Mouse (Mus musculus): ENCODE results near the gene Spcs3.
"Not testable (repeated sequence)": the region's sequence is repeated elsewhere in the genome, so short reads cannot be mapped to it uniquely, and the experiment has no call there.

Spcs3 gene

GRCm38 (mm10) chr8:54529382-54530296 is at the start of gene Spcs3, which contains the start of gene Asb5:
Spcs3 (minus strand) TSS chr8:54529998.
Asb5 (plus strand) TSS chr8:54529580.
- peak; percentile 83 for DNase-seq (ENCODE audit: low read depth)

- DNase-seq (ENCODE audit: low read depth) = no peak
These were observed 41.1 kb upstream of the Spcs3 start for GRCm38 (mm10) chr8:54570618-54571609.

GRCm38 (mm10) chr8:54567168-54567567 is 37.4 kb upstream of the Spcs3 start:
- no peak for DNase-seq (ENCODE audit: low read depth)

- DNase-seq (ENCODE audit: low read depth) = no peak
These were observed 35.9 kb upstream of the Spcs3 start for GRCm38 (mm10) chr8:54565603-54566260.

GRCm38 (mm10) chr8:54565181-54565580 is 35.4 kb upstream of the Spcs3 start:
- no peak for DNase-seq (ENCODE audit: low read depth)

- no peak for DNase-seq (ENCODE audit: low read depth)
These were observed 32.3 kb upstream of the Spcs3 start for GRCm38 (mm10) chr8:54562137-54562536.

GRCm38 (mm10) chr8:54554921-54555320 is 25.1 kb upstream of the Spcs3 start:
- DNase-seq (ENCODE audit: low read depth) = no peak

- no peak for DNase-seq (ENCODE audit: low read depth)
These were observed 20.3 kb upstream of the Spcs3 start for GRCm38 (mm10) chr8:54550026-54550574.

- DNase-seq (ENCODE audit: low read depth) = peak; percentile 56
These were observed 18.6 kb upstream of the Spcs3 start for GRCm38 (mm10) chr8:54548383-54548782.

GRCm38 (mm10) chr8:54541331-54541730 is 11.5 kb upstream of the Spcs3 start:
- no peak for DNase-seq (ENCODE audit: low read depth)

GRCm38 (mm10) chr8:54537285-54537684 is 7.5 kb upstream of the Spcs3 start:
- no peak for DNase-seq (ENCODE audit: low read depth)

- DNase-seq (ENCODE audit: low read depth) = no peak
These were observed 5.4 kb upstream of the Spcs3 start for GRCm38 (mm10) chr8:54535172-54535571.

- no peak for DNase-seq (ENCODE audit: low read depth)
These were observed 1.2 kb downstream of the Spcs3 start for GRCm38 (mm10) chr8:54528571-54528970.

- DNase-seq (ENCODE audit: low read depth) = no peak
These were observed 3.1 kb downstream of the Spcs3 start for GRCm38 (mm10) chr8:54526700-54527099.

- DNase-seq (ENCODE audit: low read depth) = no peak
These were observed 4.2 kb downstream of the Spcs3 start for GRCm38 (mm10) chr8:54525606-54526005.

- DNase-seq (ENCODE audit: low read depth) = no peak
These were observed 9.3 kb downstream of the Spcs3 start for GRCm38 (mm10) chr8:54520516-54520915.

GRCm38 (mm10) chr8:54518756-54519460 is 10.9 kb downstream of the Spcs3 start:
- DNase-seq (ENCODE audit: low read depth) = no peak

- DNase-seq (ENCODE audit: low read depth) = not testable (repeated sequence)
These were observed 17.6 kb downstream of the Spcs3 start for GRCm38 (mm10) chr8:54512200-54512599.

- no peak for DNase-seq (ENCODE audit: low read depth)
These were observed 18.0 kb downstream of the Spcs3 start for GRCm38 (mm10) chr8:54511791-54512190.

- DNase-seq (ENCODE audit: low read depth) = no peak
These were observed 20.5 kb downstream of the Spcs3 start for GRCm38 (mm10) chr8:54509221-54509721.

- no peak for DNase-seq (ENCODE audit: low read depth)
These were observed 21.0 kb downstream of the Spcs3 start for GRCm38 (mm10) chr8:54508814-54509213.

Measured in fibroblast of lung, adult 2 months (primary cell).